Mouse (Mus musculus): ENCODE data around the gene Phf7.

The Phf7 gene

DNA sequence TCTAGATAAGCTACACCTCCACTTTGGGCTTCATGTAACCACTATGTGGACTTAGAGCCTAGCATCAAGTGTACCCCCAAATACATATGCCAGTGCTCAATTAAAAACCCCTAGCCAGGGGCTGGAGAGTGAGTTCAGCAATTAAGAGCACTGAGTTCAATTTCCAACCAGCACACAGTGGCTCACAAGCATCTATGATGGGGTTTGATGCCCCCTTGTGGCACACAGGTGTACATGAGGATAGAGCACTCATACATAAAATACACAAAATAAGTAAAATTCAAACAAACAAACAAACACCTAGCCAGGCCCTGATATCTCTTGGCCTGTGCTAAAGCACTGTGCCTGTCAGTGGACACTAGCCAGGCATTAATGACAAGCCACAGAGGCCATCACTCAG, 55.1 kb downstream of the Phf7 start:
- DNase-seq: peak; percentile 48

DNA sequence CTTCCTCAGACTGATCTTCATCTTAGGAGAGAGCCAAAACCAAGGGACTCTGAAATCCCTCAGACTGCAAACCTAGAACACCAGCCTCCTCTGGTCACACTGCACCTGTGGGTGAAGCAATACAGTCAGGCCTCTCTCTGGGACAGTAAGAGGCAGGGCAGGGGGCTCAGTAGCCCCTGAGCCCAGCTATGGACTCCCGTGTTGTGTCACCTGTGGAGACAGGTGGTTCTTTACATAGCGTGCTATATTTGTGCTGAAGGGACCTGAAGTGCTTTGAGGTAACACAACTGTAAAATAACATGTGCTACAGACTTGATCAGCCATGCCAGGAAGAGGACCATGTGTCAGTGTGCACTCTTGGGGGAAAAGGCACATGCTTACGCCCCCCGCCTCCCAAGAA, 55.6 kb downstream of the Phf7 start:
- no peak for DNase-seq

- peak; percentile 36 for DNase-seq
Measured at GRCm38 (mm10) chr14:31194891-31195513, 56.1 kb downstream of the Phf7 start.

GRCm38 (mm10) chr14:31194441-31194840, 56.7 kb downstream of the Phf7 start:
- no peak for DNase-seq

DNA sequence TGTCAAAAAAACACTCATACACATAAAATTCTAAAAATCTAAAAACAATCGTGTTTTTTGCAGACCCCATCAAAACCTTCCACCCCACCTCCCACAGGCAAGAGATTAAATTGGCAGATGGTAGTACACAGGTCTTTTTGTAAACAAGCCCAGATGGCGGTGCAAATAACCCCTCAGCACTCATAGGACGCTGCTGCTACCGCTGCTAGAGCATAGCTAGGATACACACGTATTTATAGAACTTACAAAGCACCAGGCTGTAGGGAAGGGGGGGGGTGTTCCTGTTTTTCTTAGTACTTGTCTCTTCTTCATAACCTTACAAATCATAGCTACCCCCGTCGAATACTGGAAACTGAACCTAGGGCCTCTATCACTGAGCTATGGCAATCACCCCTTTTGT, 57.3 kb downstream of the Phf7 start:
- no peak for DNase-seq

GRCm38 (mm10) chr14:31191936-31192335, 59.2 kb downstream of the Phf7 start:
- no peak for DNase-seq

GRCm38 (mm10) chr14:31189348-31189747, 61.8 kb downstream of the Phf7 start:
- DNase-seq: no peak

DNA sequence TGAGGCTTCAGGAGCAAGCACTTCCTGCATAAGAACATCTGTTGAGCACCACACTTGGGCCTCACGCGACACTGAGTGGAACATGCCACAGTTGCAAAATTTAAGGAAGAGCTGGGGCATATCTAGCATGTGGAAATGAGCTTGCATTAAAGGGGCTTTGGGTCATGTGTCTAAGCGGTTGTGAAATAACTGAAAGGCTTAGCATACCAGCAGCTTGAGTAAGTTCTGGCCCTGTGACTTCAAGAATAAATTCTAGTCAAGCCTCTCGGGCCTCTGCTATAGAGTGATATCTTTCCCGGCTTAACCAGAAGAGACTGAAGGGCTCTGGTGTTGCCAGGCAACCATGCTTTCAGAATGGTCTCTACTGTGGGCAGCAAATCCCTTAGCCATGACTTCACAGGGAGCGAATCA, 62.3 kb downstream of the Phf7 start:
- no peak for DNase-seq

Measured in thymus, postnatal 14 days (tissue).